Mouse (Mus musculus): ENCODE results near the gene Eif4e2. TPM values are rescaled to one million over a fixed set of nuclear protein-coding genes. Genes with fewer than 3 reads are reported as not detected.

Gene Eif4e2
- polyA plus RNA-seq, 1 experiment from 2014 or later: 150 TPM

- Histone ChIP-seq H3K4me1 (ENCODE audit: control insufficient read depth, insufficient read depth, low read length) (0 out of 2 replicates have a peak, but pooled peaks cover 5% of the 10 kb centered on the region), H3K36me3 (ENCODE audit: control insufficient read depth, insufficient read depth, low read length) (no peaks in the 10 kb centered on the region), H3K9me3 (ENCODE audit: control insufficient read depth, low read length) (no peaks in the 10 kb centered on the region), H3K9ac (ENCODE audit: low read depth, low read length) (no peak overlapping the region), H3K27ac (ENCODE audit: low read depth, low read length) (no peak overlapping the region), H3K4me2 (replicated peaks; ENCODE audit: low read depth, low read length) (peak overlapping the region; percentile 2; the same call in 1 of the 2 replicates), H3K27me3 (ENCODE audit: control insufficient read depth, insufficient read depth, low read length) (no peaks in the 10 kb centered on the region; the same call in 1 of the 2 replicates), H3K4me3 (ENCODE audit: low read length) (no peak overlapping the region)
- ATAC-seq (ENCODE audit: low FRiP score, low TSS enrichment): 0 out of 2 replicates have a peak, but pooled peaks have one; percentile 18
- 20% methylated on average over 17 of the region's 17 CpGs for WGBS
Observed at GRCm38 (mm10) chr1:87206339-87206738, 7.4 kb upstream of the Eif4e2 start.

- H3K9me3 ChIP-seq (ENCODE audit: control insufficient read depth, low read length): no peaks in the 10 kb centered on the region
- H3K9ac ChIP-seq (ENCODE audit: low read depth, low read length): no peak overlapping the region
- no peak overlapping the region for H3K27ac ChIP-seq (ENCODE audit: low read depth, low read length)
- no peak for ATAC-seq (ENCODE audit: low FRiP score, low TSS enrichment)
- H3K4me3 ChIP-seq (ENCODE audit: low read length): no peak overlapping the region
- no peaks in the 10 kb centered on the region for H3K36me3 ChIP-seq (ENCODE audit: control insufficient read depth, insufficient read depth, low read length)
- H3K4me2 ChIP-seq (replicated peaks; ENCODE audit: low read depth, low read length): no peak overlapping the region
- H3K4me1 ChIP-seq (ENCODE audit: control insufficient read depth, insufficient read depth, low read length): peaks cover 20% of the 10 kb centered on the region
- WGBS: 81% methylated on average over 4 of the region's 4 CpGs
- H3K27me3 ChIP-seq (ENCODE audit: control insufficient read depth, insufficient read depth, low read length): no peaks in the 10 kb centered on the region; the same call in 1 of the 2 replicates
Observed at GRCm38 (mm10) chr1:87211431-87211830, 2.3 kb upstream of the Eif4e2 start.

- Histone ChIP-seq H3K4me2 (replicated peaks; ENCODE audit: low read depth, low read length) (peak overlapping the region; percentile 73), H3K9me3 (ENCODE audit: control insufficient read depth, low read length) (no peaks in the 10 kb centered on the region), H3K9ac (ENCODE audit: low read depth, low read length) (peak overlapping the region; percentile 99), H3K4me3 (ENCODE audit: low read length) (peak overlapping the region; percentile 81), H3K27me3 (ENCODE audit: control insufficient read depth, insufficient read depth, low read length) (no peaks in the 10 kb centered on the region), H3K4me1 (ENCODE audit: control insufficient read depth, insufficient read depth, low read length) (peaks cover 20% of the 10 kb centered on the region), H3K27ac (ENCODE audit: low read depth, low read length) (peak overlapping the region; percentile 97), H3K36me3 (ENCODE audit: control insufficient read depth, insufficient read depth, low read length) (peaks cover 14% of the 10 kb centered on the region)
- 23% methylated on average over 4 of the region's 4 CpGs for WGBS
- ATAC-seq (ENCODE audit: low FRiP score, low TSS enrichment): no peak
Observed at GRCm38 (mm10) chr1:87214748-87215147, 1.0 kb downstream of the Eif4e2 start.

- H3K27ac ChIP-seq (ENCODE audit: low read depth, low read length): no peak overlapping the region
- H3K4me1 ChIP-seq (ENCODE audit: control insufficient read depth, insufficient read depth, low read length): peaks cover 18% of the 10 kb centered on the region
- WGBS: 72% methylated on average over 3 of the region's 3 CpGs
Observed at GRCm38 (mm10) chr1:87217938-87218337, 4.2 kb downstream of the Eif4e2 start.

GRCm38 (mm10) chr1:87225739-87226138 lies 12.0 kb downstream of the Eif4e2 start:
- H3K27ac ChIP-seq (ENCODE audit: low read depth, low read length): no peak overlapping the region
- H3K36me3 ChIP-seq (ENCODE audit: control insufficient read depth, insufficient read depth, low read length): peaks cover 100% of the 10 kb centered on the region
- no peaks in the 10 kb centered on the region for H3K9me3 ChIP-seq (ENCODE audit: control insufficient read depth, low read length)
- WGBS: 96% methylated on average over 8 of the region's 8 CpGs
- no peak overlapping the region for H3K4me2 ChIP-seq (replicated peaks; ENCODE audit: low read depth, low read length)
- no peak overlapping the region for H3K9ac ChIP-seq (ENCODE audit: low read depth, low read length)
- no peak for ATAC-seq (ENCODE audit: low FRiP score, low TSS enrichment)
- no peaks in the 10 kb centered on the region for H3K27me3 ChIP-seq (ENCODE audit: control insufficient read depth, insufficient read depth, low read length)
- no peaks in the 10 kb centered on the region for H3K4me1 ChIP-seq (ENCODE audit: control insufficient read depth, insufficient read depth, low read length)
- H3K4me3 ChIP-seq (ENCODE audit: low read length): no peak overlapping the region

More at GRCm38 (mm10) chr1:87217938-87218337, 4.2 kb downstream of the Eif4e2 start:
- Histone ChIP-seq H3K9me3 (ENCODE audit: control insufficient read depth, low read length) (no peaks in the 10 kb centered on the region), H3K27me3 (ENCODE audit: control insufficient read depth, insufficient read depth, low read length) (no peaks in the 10 kb centered on the region), H3K4me2 (replicated peaks; ENCODE audit: low read depth, low read length) (no peak overlapping the region), H3K4me3 (ENCODE audit: low read length) (no peak overlapping the region), H3K9ac (ENCODE audit: low read depth, low read length) (no peak overlapping the region), H3K36me3 (ENCODE audit: control insufficient read depth, insufficient read depth, low read length) (peaks cover 45% of the 10 kb centered on the region)
- no peak for ATAC-seq (ENCODE audit: low FRiP score, low TSS enrichment)

- Histone ChIP-seq H3K9me3 (ENCODE audit: control insufficient read depth, low read length) (no peaks in the 10 kb centered on the region), H3K4me2 (replicated peaks; ENCODE audit: low read depth, low read length) (no peak overlapping the region), H3K27me3 (ENCODE audit: control insufficient read depth, insufficient read depth, low read length) (no peaks in the 10 kb centered on the region), H3K36me3 (ENCODE audit: control insufficient read depth, insufficient read depth, low read length) (peaks cover 96% of the 10 kb centered on the region), H3K27ac (ENCODE audit: low read depth, low read length) (no peak overlapping the region), H3K4me1 (ENCODE audit: control insufficient read depth, insufficient read depth, low read length) (no peaks in the 10 kb centered on the region), H3K9ac (ENCODE audit: low read depth, low read length) (no peak overlapping the region), H3K4me3 (ENCODE audit: low read length) (no peak overlapping the region)
- no peak for ATAC-seq (ENCODE audit: low FRiP score, low TSS enrichment)
- 79% methylated on average over 1 of the region's 1 CpGs for WGBS
Observed at GRCm38 (mm10) chr1:87226409-87227159, 12.9 kb downstream of the Eif4e2 start.

GRCm38 (mm10) chr1:87227160-87227550 lies 13.4 kb downstream of the Eif4e2 start:
- WGBS: 93% methylated on average over 3 of the region's 3 CpGs
- H3K4me1 ChIP-seq (ENCODE audit: control insufficient read depth, insufficient read depth, low read length): 0 out of 2 replicates have a peak, but pooled peaks cover under 1% of the 10 kb centered on the region
- ATAC-seq (ENCODE audit: low FRiP score, low TSS enrichment): no peak
- H3K4me3 ChIP-seq (ENCODE audit: low read length): no peak overlapping the region
- H3K27ac ChIP-seq (ENCODE audit: low read depth, low read length): no peak overlapping the region
- no peaks in the 10 kb centered on the region for H3K9me3 ChIP-seq (ENCODE audit: control insufficient read depth, low read length)
- H3K9ac ChIP-seq (ENCODE audit: low read depth, low read length): no peak overlapping the region
- H3K27me3 ChIP-seq (ENCODE audit: control insufficient read depth, insufficient read depth, low read length): no peaks in the 10 kb centered on the region
- no peak overlapping the region for H3K4me2 ChIP-seq (replicated peaks; ENCODE audit: low read depth, low read length)
- peaks cover 96% of the 10 kb centered on the region for H3K36me3 ChIP-seq (ENCODE audit: control insufficient read depth, insufficient read depth, low read length)

GRCm38 (mm10) chr1:87230606-87231005 lies 16.9 kb downstream of the Eif4e2 start:
- H3K4me1 ChIP-seq (ENCODE audit: control insufficient read depth, insufficient read depth, low read length): peaks cover 7% of the 10 kb centered on the region; the same call in 1 of the 2 replicates
- no peak for ATAC-seq (ENCODE audit: low FRiP score, low TSS enrichment)
- peaks cover 87% of the 10 kb centered on the region for H3K36me3 ChIP-seq (ENCODE audit: control insufficient read depth, insufficient read depth, low read length)
- no peak overlapping the region for H3K4me2 ChIP-seq (replicated peaks; ENCODE audit: low read depth, low read length)
- H3K27ac ChIP-seq (ENCODE audit: low read depth, low read length): no peak overlapping the region
- H3K9ac ChIP-seq (ENCODE audit: low read depth, low read length): no peak overlapping the region
- H3K9me3 ChIP-seq (ENCODE audit: control insufficient read depth, low read length): no peaks in the 10 kb centered on the region
- H3K27me3 ChIP-seq (ENCODE audit: control insufficient read depth, insufficient read depth, low read length): no peaks in the 10 kb centered on the region
- 90% methylated on average over 5 of the region's 5 CpGs for WGBS
- H3K4me3 ChIP-seq (ENCODE audit: low read length): no peak overlapping the region

- Histone ChIP-seq H3K36me3 (ENCODE audit: control insufficient read depth, insufficient read depth, low read length) (peaks cover 72% of the 10 kb centered on the region), H3K4me3 (ENCODE audit: low read length) (no peak overlapping the region), H3K27ac (ENCODE audit: low read depth, low read length) (0 out of 2 replicates have a peak overlapping the region, but pooled peaks have one; percentile 30), H3K4me2 (replicated peaks; ENCODE audit: low read depth, low read length) (no peak overlapping the region), H3K4me1 (ENCODE audit: control insufficient read depth, insufficient read depth, low read length) (peaks cover 7% of the 10 kb centered on the region; the same call in 1 of the 2 replicates), H3K27me3 (ENCODE audit: control insufficient read depth, insufficient read depth, low read length) (no peaks in the 10 kb centered on the region), H3K9me3 (ENCODE audit: control insufficient read depth, low read length) (no peaks in the 10 kb centered on the region), H3K9ac (ENCODE audit: low read depth, low read length) (no peak overlapping the region)
- peak; percentile 85 for ATAC-seq (ENCODE audit: low FRiP score, low TSS enrichment)
- WGBS: 41% methylated on average over 7 of the region's 7 CpGs
Observed at GRCm38 (mm10) chr1:87232197-87232596, 18.5 kb downstream of the Eif4e2 start.
